Mouse (Mus musculus) erythroblast, embryonic 14.5 days (primary cell): ENCODE measurements around the gene Cmtm2a. TPM values are rescaled to one million over a fixed set of nuclear protein-coding genes. Genes with fewer than 3 reads are reported as not detected.
"Not testable (repeated sequence)": the region's sequence is repeated elsewhere in the genome, so short reads cannot be mapped to it uniquely, and the experiment has no call there.

ENCODE experiments used
- H3K27me3 ChIP-seq: 2 replicates; pipeline ENCODE4 v1.6.1; 2012; ENCODE audit warnings: inconsistent platforms; ENCODE audit not compliant: control insufficient read depth
- H3K36me3 ChIP-seq: 2 replicates; pipeline ENCODE4 v1.6.1; 2012; ENCODE audit warnings: mild to moderate bottlenecking, inconsistent platforms; ENCODE audit not compliant: control insufficient read depth
- H3K4me1 ChIP-seq: 2 replicates; pipeline ENCODE4 v1.6.1; 2012; ENCODE audit warnings: inconsistent platforms; ENCODE audit not compliant: control insufficient read depth
- H3K4me3 ChIP-seq: replicated peaks from 2 replicates; pipeline ENCODE3; 2012; ENCODE audit warnings: moderate library complexity, mild to moderate bottlenecking, inconsistent platforms
- H3K9me3 ChIP-seq: 2 replicates; pipeline ENCODE4 v1.6.1; 2012; ENCODE audit warnings: low read length, inconsistent platforms, mixed read lengths; ENCODE audit not compliant: control insufficient read depth
- GATA1 ChIP-seq: IDR thresholded peaks from 2 replicates; pipeline ENCODE4 v1.6.1; 2012; ENCODE audit warnings: low read length, inconsistent platforms, mixed read lengths
- TAL1 ChIP-seq: IDR thresholded peaks from 3 replicates; pipeline ENCODE4 v1.6.1; 2012; ENCODE audit warnings: low read length, inconsistent platforms, mixed read lengths
- polyA plus RNA-seq: library from polyadenylated mRNA; stranded (reverse); fragments of >175 nt; gene quantifications from 2 replicates; pipeline ENCODE4 v1.2.3, GENCODE M21; 2012

Cmtm2a gene
- polyA plus RNA-seq, 1 experiment: not detected

DNA sequence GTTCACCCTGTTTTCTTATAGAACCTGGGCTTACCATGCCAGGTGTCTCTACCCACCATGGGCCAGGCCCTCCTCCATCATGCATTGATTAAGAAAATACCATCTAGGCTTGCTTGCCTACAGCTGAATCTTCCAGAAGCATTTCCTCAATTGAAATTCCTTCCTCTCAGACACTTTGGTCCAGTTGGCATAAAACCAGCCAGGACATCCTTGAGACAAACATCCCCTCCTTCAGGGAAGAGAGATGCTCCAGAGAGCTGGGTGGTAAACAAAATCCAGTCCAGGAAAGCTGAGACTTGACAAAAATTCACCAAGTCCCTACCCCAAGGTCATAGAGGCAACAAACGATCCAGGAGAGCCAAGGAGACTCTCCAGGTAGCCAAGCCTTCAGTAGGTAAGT, 41.2 kb upstream of the Cmtm2a start:
- Histone ChIP-seq H3K27me3 (peaks cover under 1% of the 10 kb centered on the region; the same call in 1 of the 2 replicates), H3K4me3 (no peak overlapping the region), H3K9me3 (no peaks in the 10 kb centered on the region), H3K36me3 (no peaks in the 10 kb centered on the region), H3K4me1 (peaks cover 18% of the 10 kb centered on the region)
- TF ChIP-seq GATA1 (no peak), TAL1 (no peak)

DNA sequence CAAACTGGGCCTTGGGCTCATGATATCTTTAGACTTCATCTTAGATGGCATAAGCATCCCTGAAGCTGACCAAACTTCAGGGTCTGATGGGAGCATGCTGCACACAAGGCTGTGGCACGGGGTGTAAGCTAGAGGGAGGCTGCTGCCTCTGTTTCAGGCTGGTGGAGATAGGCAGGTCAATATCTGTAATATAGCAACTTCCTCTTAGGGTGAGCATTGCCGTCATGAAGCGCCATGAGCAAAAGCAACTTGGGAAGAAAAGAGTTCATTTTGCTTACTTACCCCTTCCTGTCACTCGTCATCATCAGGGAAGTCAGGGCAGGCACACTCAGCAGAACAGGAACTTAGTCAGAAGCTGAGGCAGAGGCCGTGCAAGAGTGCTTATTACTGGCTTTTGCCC, 40.8 kb upstream of the Cmtm2a start:
- Histone ChIP-seq H3K36me3 (no peaks in the 10 kb centered on the region), H3K4me1 (peaks cover 18% of the 10 kb centered on the region), H3K27me3 (no peaks in the 10 kb centered on the region), H3K9me3 (no peaks in the 10 kb centered on the region), H3K4me3 (no peak overlapping the region)
- no peak for TF ChIP-seq GATA1
- no peak for TF ChIP-seq TAL1

DNA sequence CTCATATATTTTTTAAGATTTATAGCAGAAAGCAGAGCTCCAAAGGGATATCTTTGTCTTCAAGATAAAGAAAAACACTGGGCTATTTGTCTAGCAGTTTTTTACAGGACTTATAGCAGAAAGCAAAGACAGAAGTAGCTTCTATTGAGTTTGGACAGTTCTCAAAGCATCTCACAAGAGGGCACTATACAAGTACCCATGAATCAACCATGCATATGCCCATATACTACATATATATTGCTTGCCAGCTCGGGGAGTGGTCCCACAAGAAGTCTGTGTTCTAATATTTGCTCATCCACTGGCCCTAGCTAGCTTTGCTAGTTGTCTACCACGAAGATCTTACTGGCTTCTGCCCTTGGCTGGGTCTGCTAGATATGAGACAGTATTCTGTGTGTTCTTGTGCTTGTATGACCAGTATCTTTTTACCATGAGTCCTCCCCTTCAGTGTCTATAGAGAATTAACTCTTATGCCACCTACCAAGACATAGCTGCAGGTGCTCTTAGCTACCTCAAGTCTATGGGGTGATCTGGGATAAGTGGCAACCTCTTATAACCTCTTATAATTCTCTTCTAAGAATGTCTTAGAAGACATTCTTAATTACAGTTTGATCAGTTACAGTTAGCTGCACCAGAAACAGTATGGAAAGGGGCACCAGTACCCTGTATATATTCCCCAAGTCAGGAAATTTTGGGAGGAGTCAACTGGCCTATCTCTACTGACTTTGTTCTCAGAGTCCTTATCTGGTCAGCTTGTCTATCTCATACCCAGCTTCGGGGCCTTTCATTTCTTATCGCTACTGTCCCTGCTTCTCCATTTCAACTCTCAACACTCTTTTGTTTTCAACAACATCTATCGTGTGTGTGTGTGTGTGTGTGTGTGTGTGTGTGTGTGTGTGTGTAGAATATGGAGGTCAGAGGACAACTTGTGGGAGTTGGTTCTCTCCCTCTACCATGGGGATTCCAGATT, 40.0 kb upstream of the Cmtm2a start:
- Histone ChIP-seq H3K27me3 (no peaks in the 10 kb centered on the region), H3K9me3 (no peaks in the 10 kb centered on the region), H3K36me3 (no peaks in the 10 kb centered on the region), H3K4me1 (peaks cover 18% of the 10 kb centered on the region), H3K4me3 (no peak overlapping the region)
- TF ChIP-seq TAL1: no peak
- no peak for TF ChIP-seq GATA1

DNA sequence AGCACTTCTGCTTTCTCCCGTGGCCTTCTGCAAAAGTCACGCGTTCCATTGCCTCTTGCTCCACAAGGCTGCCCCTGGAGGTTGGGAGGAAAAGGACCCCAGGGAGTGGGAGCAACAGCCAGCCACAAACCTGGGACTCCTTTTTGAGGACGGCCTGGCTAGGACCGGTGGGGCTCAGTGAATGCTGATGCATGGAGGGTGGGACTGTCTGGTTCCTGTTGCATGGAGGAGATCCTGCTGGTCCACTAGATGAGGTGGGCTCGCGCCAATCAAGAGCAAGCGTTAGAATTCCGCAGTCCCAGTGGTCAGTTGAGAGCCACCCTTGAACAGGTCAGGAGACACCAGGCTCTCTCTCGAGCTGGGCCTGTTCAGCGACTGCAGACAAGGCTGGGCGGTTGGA, 28.9 kb upstream of the Cmtm2a start, which contains the start of gene Cmtm2b:
Gene Cmtm2b, plus strand, starts transcription at position 301 of the 400 bp plus-strand sequence.
- H3K36me3 ChIP-seq, H3K27me3 ChIP-seq, H3K4me3 ChIP-seq, H3K4me1 ChIP-seq, H3K9me3 ChIP-seq: not testable (repeated sequence)

DNA sequence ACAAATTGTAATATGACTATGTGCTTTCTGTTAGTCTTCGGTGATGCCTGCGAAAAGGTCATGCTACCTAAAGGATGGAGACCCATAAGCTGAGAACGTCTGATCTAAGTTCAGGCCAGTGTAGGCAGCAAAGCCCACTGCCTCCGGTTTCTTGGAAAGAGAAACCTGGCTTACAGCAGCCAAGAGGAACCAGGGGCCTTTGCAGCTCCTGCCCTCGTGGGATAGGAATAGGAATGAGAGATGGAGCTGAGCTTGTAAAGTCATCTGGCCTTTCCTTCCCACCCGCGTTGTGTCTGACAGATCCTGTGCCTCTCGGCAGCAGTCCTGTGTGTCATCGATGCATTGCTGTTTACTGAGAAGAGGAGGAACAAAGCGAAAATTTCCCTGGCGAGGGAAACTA, 28.3 kb upstream of the Cmtm2a start, which contains the start of gene Gm11020:
Gene Gm11020, plus strand, starts transcription at position 301 of the 400 bp plus-strand sequence.
- H3K27me3 ChIP-seq, H3K36me3 ChIP-seq, H3K4me3 ChIP-seq, H3K4me1 ChIP-seq, H3K9me3 ChIP-seq: not testable (repeated sequence)

DNA sequence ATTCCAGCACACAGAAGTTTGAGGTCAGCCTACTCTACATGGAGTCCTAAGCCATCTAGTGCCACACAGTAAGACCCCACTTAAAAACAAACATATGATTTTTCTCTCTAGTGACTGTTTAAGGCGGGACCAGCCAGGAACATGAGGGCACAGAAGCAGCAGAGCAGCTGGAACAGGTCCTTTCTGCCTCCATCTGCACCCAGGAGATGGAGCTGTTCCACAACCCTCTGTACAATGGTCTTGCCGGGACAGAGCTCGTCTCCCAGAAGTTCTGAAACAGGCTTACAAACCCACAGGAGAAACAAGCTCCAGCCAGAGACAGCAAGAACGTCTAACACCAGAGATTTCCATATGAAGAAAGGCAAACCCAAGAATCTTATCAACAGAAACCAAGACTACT, 20.3 kb upstream of the Cmtm2a start:
- no peak for TF ChIP-seq TAL1
- Histone ChIP-seq H3K36me3 (no peaks in the 10 kb centered on the region), H3K9me3 (no peaks in the 10 kb centered on the region)

DNA sequence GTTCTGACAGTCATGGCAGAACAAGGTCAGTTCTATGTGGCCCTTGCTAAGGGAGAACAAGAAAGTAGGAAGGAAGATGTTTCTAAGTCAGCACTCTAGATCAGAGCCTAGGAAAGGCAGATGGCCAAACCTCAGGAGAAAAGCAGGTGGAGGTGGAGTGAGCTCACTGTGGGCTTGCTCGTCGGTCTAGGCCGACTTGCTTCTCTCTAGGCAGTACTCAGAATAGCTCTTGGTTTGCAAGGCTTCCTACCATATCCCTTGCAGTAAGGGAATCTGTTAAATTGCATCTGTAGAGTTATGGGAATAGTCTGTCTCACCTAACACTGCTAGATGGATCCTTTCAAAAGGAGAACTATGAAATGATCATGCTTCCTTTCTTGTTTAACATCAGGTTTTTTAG, 19.0 kb upstream of the Cmtm2a start:
- H3K4me3 ChIP-seq, H3K36me3 ChIP-seq, H3K27me3 ChIP-seq, H3K9me3 ChIP-seq, H3K4me1 ChIP-seq: not testable (repeated sequence)

More for the DNA sequence above, 20.3 kb upstream of the Cmtm2a start:
- Histone ChIP-seq H3K4me1 (peaks cover 4% of the 10 kb centered on the region), H3K27me3 (no peaks in the 10 kb centered on the region), H3K4me3 (no peak overlapping the region)

DNA sequence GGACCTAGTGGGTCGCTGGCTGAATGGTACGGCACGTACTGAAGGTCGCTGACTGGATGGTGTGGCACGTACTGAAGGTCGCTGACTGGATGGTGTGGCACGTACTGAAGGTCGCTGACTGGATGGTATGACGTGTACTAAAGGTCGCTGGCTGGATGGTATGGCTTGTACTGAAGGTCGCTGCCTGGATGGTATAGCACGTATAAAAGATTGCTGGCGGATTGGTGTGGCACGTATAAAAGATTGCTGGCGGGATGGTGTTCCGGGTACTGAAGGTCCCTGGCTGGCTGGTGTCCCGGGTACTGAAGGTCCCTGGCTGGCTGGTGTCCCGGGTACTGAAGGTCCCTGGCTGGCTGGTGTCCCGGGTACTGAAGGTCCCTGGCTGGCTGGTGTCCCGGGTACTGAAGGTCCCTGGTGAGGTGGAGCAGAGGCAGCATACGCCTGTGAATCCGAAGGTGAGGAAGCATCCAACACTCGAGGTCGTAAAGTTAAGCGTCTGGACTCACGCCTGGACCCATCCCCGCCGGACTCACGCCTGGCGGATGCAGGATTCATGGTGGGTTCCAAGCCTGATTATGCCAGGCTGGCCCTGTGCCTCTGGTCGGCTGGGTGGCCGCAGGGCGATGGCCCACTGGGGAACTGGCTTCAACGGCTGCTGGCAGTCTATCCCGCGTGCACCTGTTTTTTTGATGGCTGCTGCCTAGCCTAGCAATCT, 16.6 kb upstream of the Cmtm2a start, which contains the start of the genes Gm45711 and Cmtm1:
Gene Gm45711, minus strand, starts transcription at position 641 of the 715 bp plus-strand sequence.
Gene Cmtm1, minus strand, starts transcription at position 705 of the 715 bp plus-strand sequence.
- not testable (repeated sequence) for H3K4me3 ChIP-seq, H3K36me3 ChIP-seq, H3K27me3 ChIP-seq, H3K9me3 ChIP-seq, H3K4me1 ChIP-seq

DNA sequence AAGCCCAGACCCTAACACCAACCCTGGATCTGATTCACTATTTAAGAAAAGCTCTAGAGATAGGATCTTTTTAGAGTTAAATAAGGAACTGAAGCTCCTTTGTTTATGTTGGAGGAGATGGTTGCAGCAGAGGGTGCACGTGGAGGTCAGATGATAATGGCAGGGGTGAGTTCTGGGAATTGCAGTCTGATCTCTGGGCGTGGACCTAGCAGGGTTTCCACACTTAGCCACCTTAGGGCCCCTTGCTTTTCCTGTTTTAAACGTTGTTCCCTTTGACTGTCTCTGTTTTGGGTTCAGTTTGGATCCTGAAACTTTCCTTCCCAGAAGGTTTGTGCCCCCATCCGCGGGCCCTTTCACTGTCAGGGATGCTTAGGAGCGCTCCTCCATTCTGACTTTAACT, 15.4 kb upstream of the Cmtm2a start:
- not testable (repeated sequence) for H3K4me1 ChIP-seq, H3K27me3 ChIP-seq, H3K36me3 ChIP-seq, H3K4me3 ChIP-seq, H3K9me3 ChIP-seq
